Mouse (Mus musculus): ENCODE measurements around the gene Alg1.
"Not testable (repeated sequence)": the region's sequence is repeated elsewhere in the genome, so short reads cannot be mapped to it uniquely, and the experiment has no call there.

Alg1 gene

GRCm38 (mm10) chr16:5233418-5234313 lies at the start of gene Alg1:
TSS of gene Alg1 (plus strand) at chr16:5233621.
- peak; percentile 97 for DNase-seq

- no peak for DNase-seq
These were observed 49.3 kb upstream of the Alg1 start for GRCm38 (mm10) chr16:5184101-5184500.

- DNase-seq = no peak
These were observed 48.5 kb upstream of the Alg1 start for GRCm38 (mm10) chr16:5184956-5185355.

- DNase-seq = no peak
These were observed 47.7 kb upstream of the Alg1 start for GRCm38 (mm10) chr16:5185691-5186090.

GRCm38 (mm10) chr16:5186234-5186633 lies 47.2 kb upstream of the Alg1 start:
- DNase-seq = no peak

GRCm38 (mm10) chr16:5195080-5195479 lies 38.3 kb upstream of the Alg1 start:
- peak; percentile 85 for DNase-seq

- DNase-seq = peak; percentile 82
These were observed 30.7 kb upstream of the Alg1 start for GRCm38 (mm10) chr16:5202681-5203080.

- no peak for DNase-seq
These were observed 30.2 kb upstream of the Alg1 start for GRCm38 (mm10) chr16:5203200-5203599.

GRCm38 (mm10) chr16:5203668-5204433 lies 29.6 kb upstream of the Alg1 start, which contains the start of gene Nagpa:
TSS of gene Nagpa (minus strand) at chr16:5204012.
- peak; percentile 91 for DNase-seq

GRCm38 (mm10) chr16:5205431-5205970 lies 27.9 kb upstream of the Alg1 start:
- DNase-seq = no peak

- DNase-seq = no peak
These were observed 27.4 kb upstream of the Alg1 start for GRCm38 (mm10) chr16:5206051-5206450.

- DNase-seq = no peak
These were observed 23.1 kb upstream of the Alg1 start for GRCm38 (mm10) chr16:5210365-5210764.

- DNase-seq = no peak
These were observed 21.3 kb upstream of the Alg1 start for GRCm38 (mm10) chr16:5212150-5212549.

- DNase-seq = no peak
These were observed 19.3 kb upstream of the Alg1 start for GRCm38 (mm10) chr16:5214126-5214525.

GRCm38 (mm10) chr16:5216686-5217085 lies 16.7 kb upstream of the Alg1 start:
- no peak for DNase-seq

GRCm38 (mm10) chr16:5217341-5218133 lies 15.9 kb upstream of the Alg1 start:
- DNase-seq = no peak

GRCm38 (mm10) chr16:5221403-5221802 lies 12.0 kb upstream of the Alg1 start:
- DNase-seq = peak; percentile 69

GRCm38 (mm10) chr16:5222140-5222539 lies 11.3 kb upstream of the Alg1 start, which contains the start of gene AU021092:
TSS of gene AU021092 (minus strand) at chr16:5222299.
- DNase-seq = peak; percentile 74

GRCm38 (mm10) chr16:5226534-5226933 lies 6.9 kb upstream of the Alg1 start:
- peak; percentile 68 for DNase-seq

GRCm38 (mm10) chr16:5227501-5227900 lies 5.9 kb upstream of the Alg1 start:
- DNase-seq = not testable (repeated sequence)

GRCm38 (mm10) chr16:5228103-5228502 lies 5.3 kb upstream of the Alg1 start:
- not testable (repeated sequence) for DNase-seq

- no peak for DNase-seq
These were observed 439 bp upstream of the Alg1 start for GRCm38 (mm10) chr16:5232982-5233381.

GRCm38 (mm10) chr16:5242355-5242754 lies 8.9 kb downstream of the Alg1 start:
- DNase-seq = no peak
